Mouse (Mus musculus): ENCODE measurements at regions not wholly inside any gene's neighbourhood (a gene's known extent, or its start where the extent isn't known, plus 50 kb on each side); places are given as distances from the start of the nearest gene placed in this dataset.
A peak's percentile ranks its signal among the peaks of the same experiment; 100 is the strongest.

DNA sequence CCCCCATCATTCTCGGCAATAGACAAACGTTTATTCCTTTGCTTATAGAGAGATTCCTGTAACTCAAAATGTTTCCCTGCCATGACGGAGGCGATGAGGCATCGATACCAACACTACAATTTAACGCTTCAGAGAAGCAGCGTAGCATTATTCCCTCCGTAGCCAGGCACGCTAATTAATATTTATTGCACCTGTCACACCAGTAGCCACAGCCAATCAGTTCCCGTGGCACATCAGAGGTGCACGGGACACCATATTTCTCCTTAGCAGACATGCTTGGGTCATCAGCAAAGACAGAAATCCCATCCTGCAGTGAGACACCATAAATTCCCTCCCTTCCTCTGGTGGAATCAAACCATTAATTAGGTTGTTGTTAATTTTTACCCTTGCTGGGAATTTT, 399.8 kb upstream of the Tmpo start:
- no peak for DNase-seq

DNA sequence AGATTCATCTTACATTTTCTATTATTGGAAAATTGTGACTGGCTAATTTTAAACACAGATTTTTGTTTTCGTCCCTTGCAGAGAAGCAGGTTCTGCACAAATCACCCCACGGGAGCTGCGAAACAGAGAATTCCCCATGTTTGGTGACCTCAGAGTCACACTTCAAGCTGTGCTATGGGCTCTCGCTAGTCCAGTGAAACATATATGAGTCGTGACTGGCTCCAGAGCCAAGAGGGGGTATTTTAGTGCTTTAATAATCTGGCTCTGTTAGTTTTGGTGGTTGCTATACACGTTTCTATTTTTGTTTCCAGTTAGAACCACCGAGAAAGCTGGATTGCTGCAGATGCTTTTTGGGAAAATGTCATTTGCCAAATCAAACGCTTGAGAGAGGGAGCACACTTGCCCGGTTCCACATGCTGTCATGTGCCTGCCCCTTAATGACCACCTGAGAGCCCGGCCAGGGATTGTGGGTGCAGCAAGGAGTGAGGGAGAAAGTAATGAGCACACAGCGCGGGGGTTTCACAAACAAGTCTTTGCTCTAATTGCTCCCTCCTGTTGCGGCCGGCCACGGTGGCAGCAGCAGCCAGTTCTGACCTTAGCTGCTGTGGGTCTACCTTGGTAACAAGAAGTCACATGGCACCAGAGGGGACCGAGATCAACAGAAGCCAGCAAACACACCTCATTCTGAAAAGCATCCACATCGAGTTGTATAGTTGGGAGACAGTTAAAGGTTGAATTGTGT, 394.4 kb upstream of the Tmpo start:
- DNase-seq = no peak

- no peak for DNase-seq
Observed at GRCm38 (mm10) chr10:91572796-91573195, 391.7 kb upstream of the Tmpo start.

- no peak for DNase-seq
Observed at GRCm38 (mm10) chr10:91569046-91569445, 387.9 kb upstream of the Tmpo start.

GRCm38 (mm10) chr10:91566116-91566774, 385.1 kb upstream of the Tmpo start:
- DNase-seq = no peak

- DNase-seq = no peak
Observed at GRCm38 (mm10) chr10:91559307-91559706, 378.2 kb upstream of the Tmpo start.

GRCm38 (mm10) chr10:91548071-91548470, 367.0 kb upstream of the Tmpo start:
- DNase-seq = no peak

GRCm38 (mm10) chr10:91546140-91546539, 365.0 kb upstream of the Tmpo start:
- DNase-seq = peak; percentile 83 to 84

- DNase-seq = no peak
Observed at GRCm38 (mm10) chr10:91545421-91545820, 364.3 kb upstream of the Tmpo start.

DNA sequence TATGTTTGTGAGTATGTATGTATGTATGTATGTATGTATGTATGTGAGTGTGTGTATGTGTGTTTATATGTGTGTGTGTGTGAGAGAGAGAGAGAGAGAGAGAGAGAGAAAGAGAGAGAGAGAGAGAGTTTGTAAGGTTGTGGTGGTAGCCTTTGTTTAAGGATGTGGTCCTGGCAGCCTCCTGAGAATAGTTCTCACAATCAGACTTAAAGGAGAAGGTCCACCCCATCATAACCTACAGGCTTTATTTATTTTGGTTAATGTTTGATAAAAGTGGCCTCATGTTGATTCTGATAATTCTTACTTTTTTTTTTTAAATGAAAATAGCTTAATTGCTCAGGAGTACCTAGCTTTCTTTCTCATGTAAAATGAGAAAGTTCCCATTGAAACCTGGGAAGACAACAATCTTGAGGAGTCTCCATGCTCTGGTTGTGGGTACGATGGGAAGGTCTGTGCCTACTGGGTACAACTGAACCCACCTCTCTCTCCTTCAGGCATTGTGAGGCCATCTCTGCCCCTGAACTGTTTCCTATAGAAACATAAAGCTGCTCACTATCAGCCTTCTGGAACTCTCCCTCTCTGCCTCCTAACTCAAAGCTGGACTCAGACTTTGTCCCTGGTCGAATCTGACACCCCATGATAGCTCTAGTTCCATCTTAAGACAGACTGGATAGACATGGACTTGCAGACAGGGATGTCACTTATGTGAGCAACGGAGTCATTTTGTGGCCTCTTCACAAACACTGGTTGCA, 362.2 kb upstream of the Tmpo start:
- no peak for DNase-seq

DNA sequence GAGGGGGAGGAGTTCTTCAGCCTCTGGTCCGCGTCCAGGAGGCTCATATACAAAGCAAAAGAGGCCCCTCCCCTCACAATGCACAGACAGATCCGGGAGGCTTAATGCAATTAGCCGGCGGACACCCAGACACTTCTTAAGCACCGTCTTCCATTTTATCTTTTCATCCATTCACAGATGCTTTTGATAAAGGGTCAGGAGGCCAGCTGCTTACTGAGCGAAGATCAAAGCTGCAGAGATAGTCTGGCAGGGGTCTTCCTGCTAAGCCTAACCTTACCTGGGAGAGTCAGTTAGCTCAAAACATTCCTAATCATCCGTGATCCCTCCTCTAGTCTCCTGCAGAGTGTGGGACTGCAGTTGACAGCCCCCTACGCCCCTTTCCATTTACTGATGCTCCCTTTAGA, 361.1 kb upstream of the Tmpo start:
- no peak for DNase-seq

DNA sequence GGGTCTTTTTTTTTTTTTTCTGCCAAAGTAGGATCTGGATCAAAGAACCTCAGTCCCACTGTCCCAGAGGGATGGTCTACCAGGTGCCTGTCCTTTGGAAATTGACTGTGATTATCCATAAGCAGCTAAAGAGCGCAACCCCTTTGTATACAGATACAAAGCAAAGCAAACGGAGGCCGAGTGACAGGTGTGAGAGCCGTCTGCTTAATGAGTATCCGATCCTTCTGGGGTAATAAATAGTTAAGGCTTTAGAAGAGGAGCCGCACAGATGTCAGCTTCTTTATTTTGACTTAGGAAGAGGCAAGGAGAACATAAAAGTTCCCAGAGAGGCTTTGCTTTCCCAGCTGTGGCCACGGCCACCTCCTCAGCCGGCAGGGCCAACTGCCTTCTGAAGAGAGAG, 356.1 kb upstream of the Tmpo start:
- no peak for DNase-seq

GRCm38 (mm10) chr10:91535392-91535791, 354.3 kb upstream of the Tmpo start:
- no peak for DNase-seq

GRCm38 (mm10) chr10:91528305-91528704, 347.2 kb upstream of the Tmpo start:
- peak; percentile 13 for DNase-seq

DNA sequence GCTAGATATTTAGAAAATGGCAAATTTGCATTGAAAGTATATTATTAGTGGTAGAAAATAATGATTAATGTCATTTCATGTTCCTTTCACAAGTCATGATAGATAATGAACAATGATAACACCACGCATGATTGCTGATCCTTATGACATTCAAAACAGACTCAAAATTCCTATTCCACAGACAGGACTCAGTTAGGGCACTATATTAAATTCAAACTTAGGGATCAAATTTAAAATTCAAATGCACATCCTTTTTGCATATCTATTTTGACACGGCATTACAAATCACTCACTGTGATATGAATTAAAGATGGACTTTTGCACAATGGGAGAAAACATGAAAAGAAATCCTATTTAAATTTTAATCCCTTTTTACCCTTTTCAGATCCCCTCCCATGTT, 340.1 kb upstream of the Tmpo start:
- DNase-seq = no peak

GRCm38 (mm10) chr10:91515021-91515371, 333.9 kb upstream of the Tmpo start:
- DNase-seq = no peak

DNA sequence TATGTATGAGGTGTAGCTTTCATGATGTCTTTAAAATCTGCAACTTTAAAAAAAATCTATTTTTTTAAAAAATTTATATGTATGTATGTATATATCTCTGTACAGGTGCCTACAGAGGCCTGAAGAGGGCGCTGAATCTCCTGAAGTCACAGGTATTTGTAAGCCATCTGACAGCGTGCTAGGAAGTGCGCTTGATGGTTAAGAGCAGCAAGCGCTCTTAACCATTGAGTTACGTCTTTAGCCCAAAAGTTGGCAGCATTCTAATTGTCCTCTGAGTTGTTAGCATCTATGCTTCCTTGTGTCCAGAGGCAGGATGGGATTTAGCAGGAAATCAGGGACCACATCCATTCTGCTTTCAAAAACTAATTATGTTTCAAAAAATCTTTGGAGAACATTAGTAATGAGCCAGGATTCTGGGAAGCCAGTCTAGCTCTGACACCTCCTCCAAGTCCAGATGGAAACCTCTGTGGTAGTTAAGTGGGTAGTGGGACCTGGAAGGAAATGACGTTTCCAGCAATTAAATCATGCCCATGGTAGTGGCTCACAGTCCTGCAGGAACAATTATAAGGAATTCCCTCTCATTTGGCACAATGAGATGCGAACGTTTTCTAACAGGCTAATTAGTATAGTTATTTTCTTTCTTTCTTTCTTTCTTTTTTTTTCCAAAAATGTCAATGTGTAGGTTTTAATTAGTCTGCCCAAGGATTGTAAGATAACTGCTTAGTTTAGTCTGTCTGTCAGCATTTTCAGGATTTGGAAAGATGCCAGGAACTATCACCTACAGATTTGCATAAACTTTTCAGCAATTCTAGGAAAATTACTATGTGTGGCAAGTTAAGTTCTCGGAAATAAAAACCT, 333.3 kb upstream of the Tmpo start:
- DNase-seq = no peak

- no peak for DNase-seq
Observed at GRCm38 (mm10) chr10:91507038-91507437, 325.9 kb upstream of the Tmpo start.

- no peak for DNase-seq
Observed at GRCm38 (mm10) chr10:91504891-91505290, 323.8 kb upstream of the Tmpo start.

- DNase-seq = no peak
Observed at GRCm38 (mm10) chr10:91498543-91498942, 317.4 kb upstream of the Tmpo start.

- peak in 1 of 2 experiments; percentile 4 for DNase-seq
Observed at GRCm38 (mm10) chr10:91464691-91465090, 283.6 kb upstream of the Tmpo start.

DNA sequence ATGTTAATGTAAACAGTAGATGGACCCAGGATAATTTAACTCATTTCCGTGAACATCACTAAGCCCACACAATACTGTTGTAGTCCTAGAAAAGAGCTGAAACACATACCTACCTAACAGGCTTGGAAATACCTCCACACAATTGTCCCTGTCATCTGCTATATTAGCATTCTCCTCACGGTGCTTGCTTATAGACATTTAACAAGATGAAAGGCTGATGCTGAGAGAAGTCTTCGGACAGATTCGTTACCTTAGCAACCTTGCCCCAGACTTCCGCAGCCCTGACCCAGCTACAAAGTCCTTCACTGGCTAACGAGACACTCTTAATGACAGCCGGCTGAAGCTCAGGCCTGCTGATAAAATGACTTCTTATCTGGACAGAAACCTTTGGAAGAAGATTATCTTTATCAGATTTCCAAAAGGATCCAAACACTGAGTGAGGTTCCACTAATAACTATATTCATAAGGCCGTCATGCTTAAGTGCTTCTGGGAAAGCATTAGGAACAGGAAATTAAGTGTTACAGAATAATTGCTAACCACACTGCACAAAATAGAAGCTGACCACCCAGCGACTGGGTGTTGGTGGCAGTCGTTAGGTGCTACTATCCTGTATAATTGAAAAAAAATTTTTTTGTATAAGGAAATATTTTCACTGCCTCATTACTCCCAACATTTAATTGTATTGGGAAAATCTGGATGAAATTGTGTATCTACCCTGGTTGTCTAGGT, 267.0 kb upstream of the Tmpo start:
- DNase-seq = no peak

All from cerebellum, postnatal 10 days (tissue).